Mouse (Mus musculus) liver, embryonic 16.5 days (tissue): Measurements from ENCODE around the gene Defb36. TPM values are rescaled to one million over a fixed set of nuclear protein-coding genes. Genes with fewer than 3 reads are reported as not detected.

Experiments used
- ATAC-seq: fragments of 200-750 bp; cut with Nextera tagmentation; 2 replicates; pipeline ENCODE4 v1.8.0; 2017; ENCODE audit warnings: low read depth, mild to moderate bottlenecking, moderate number of reproducible peaks, moderate library complexity
- H3K27ac ChIP-seq: fragments of 300-500 bp; sonication (generic); 2 replicates; pipeline ENCODE4 v1.5.1; 2014; ENCODE audit warnings: mild to moderate bottlenecking, low read length
- H3K27me3 ChIP-seq: fragments of 300-500 bp; sonication (generic); 2 replicates; pipeline ENCODE4 v1.6.1; 2014; ENCODE audit warnings: low read depth, low read length, mixed read lengths; ENCODE audit not compliant: control insufficient read depth, insufficient read depth
- H3K36me3 ChIP-seq: fragments of 300-500 bp; sonication (generic); 2 replicates; pipeline ENCODE4 v1.6.1; 2014; ENCODE audit warnings: mild to moderate bottlenecking; ENCODE audit not compliant: control insufficient read depth, insufficient read depth
- H3K4me1 ChIP-seq: fragments of 300-500 bp; sonication (generic); 2 replicates; pipeline ENCODE4 v1.6.1; 2014; ENCODE audit warnings: low read depth, low read length, mixed read lengths; ENCODE audit not compliant: control insufficient read depth
- H3K4me2 ChIP-seq: fragments of 300-500 bp; sonication (generic); 2 replicates; pipeline ENCODE4 v1.6.1; 2014; ENCODE audit warnings: low read depth, low read length, mixed read lengths
- H3K4me3 ChIP-seq: fragments of 300-500 bp; sonication (generic); 2 replicates; pipeline ENCODE4 v1.5.1; 2014; ENCODE audit warnings: low read depth, mild to moderate bottlenecking, low read length
- H3K9ac ChIP-seq: fragments of 300-500 bp; sonication (generic); 2 replicates; pipeline ENCODE4 v1.6.1; 2014; ENCODE audit warnings: low read depth, low read length
- H3K9me3 ChIP-seq: fragments of 300-500 bp; sonication (generic); replicated peaks from 2 replicates; pipeline ENCODE4 v1.6.1; 2016; ENCODE audit warnings: low read length; ENCODE audit not compliant: control insufficient read depth
- WGBS: fragments of 180-500 bp; shearing (Covaris S2); extraction: QIAGEN DNeasy Blood & Tissue Kit; methylation state at CpG from one replicate; pipeline ENCODE4 v1.1.7; 2014; ENCODE audit not compliant: insufficient replicate concordance; 5-methylcytosine and 5-hydroxymethylcytosine counted together
- polyA plus RNA-seq: library from polyadenylated mRNA; unstranded; fragments of >200 nt; fragmentation: Nextera tagmentation; extraction: Ambion mirVana; gene quantifications from 2 replicates; pipeline ENCODE4 v1.2.1, GENCODE M21; 2015

The Defb36 gene
- polyA plus RNA-seq, 1 experiment from 2014 or later, result not detected

GRCm38 (mm10) chr2:152628066-152628465 is 23.9 kb downstream of the Defb36 start:
- Histone ChIP-seq H3K27me3 (peaks cover 32% of the 10 kb centered on the region), H3K4me1 (peaks cover 3% of the 10 kb centered on the region)
- no peak for ATAC-seq

GRCm38 (mm10) chr2:152629239-152629638 is 25.1 kb downstream of the Defb36 start:
- no peak overlapping the region for H3K4me3 ChIP-seq
- H3K4me1 ChIP-seq, result peaks cover 3% of the 10 kb centered on the region
- peaks cover 32% of the 10 kb centered on the region for H3K27me3 ChIP-seq
- H3K9ac ChIP-seq, result no peak overlapping the region
- no peaks in the 10 kb centered on the region for H3K36me3 ChIP-seq
- H3K9me3 ChIP-seq, result no peaks in the 10 kb centered on the region
- no peak overlapping the region for H3K4me2 ChIP-seq
- no peak overlapping the region for H3K27ac ChIP-seq
- WGBS, result 35% methylated on average over 3 of the region's 3 CpGs
- ATAC-seq, result no peak

More at GRCm38 (mm10) chr2:152628066-152628465, 23.9 kb downstream of the Defb36 start:
- Histone ChIP-seq H3K36me3 (no peaks in the 10 kb centered on the region), H3K4me3 (no peak overlapping the region), H3K9me3 (no peaks in the 10 kb centered on the region), H3K4me2 (no peak overlapping the region), H3K27ac (no peak overlapping the region), H3K9ac (no peak overlapping the region)
- 29% methylated on average over 17 of the region's 17 CpGs for WGBS

GRCm38 (mm10) chr2:152629904-152630303 is 25.8 kb downstream of the Defb36 start:
- H3K27me3 ChIP-seq, result peaks cover 32% of the 10 kb centered on the region
- no peak overlapping the region for H3K4me2 ChIP-seq
- H3K9me3 ChIP-seq, result no peaks in the 10 kb centered on the region
- no peak overlapping the region for H3K27ac ChIP-seq
- 67% methylated on average over 6 of the region's 6 CpGs for WGBS
- H3K4me1 ChIP-seq, result peaks cover 3% of the 10 kb centered on the region
- ATAC-seq, result no peak
- H3K36me3 ChIP-seq, result no peaks in the 10 kb centered on the region
- H3K9ac ChIP-seq, result no peak overlapping the region
- no peak overlapping the region for H3K4me3 ChIP-seq

GRCm38 (mm10) chr2:152633334-152633733 is 29.2 kb downstream of the Defb36 start:
- no peaks in the 10 kb centered on the region for H3K9me3 ChIP-seq
- H3K4me3 ChIP-seq, result no peak overlapping the region
- no peak for ATAC-seq
- H3K4me1 ChIP-seq, result no peaks in the 10 kb centered on the region
- H3K4me2 ChIP-seq, result no peak overlapping the region
- no peak overlapping the region for H3K9ac ChIP-seq
- no peaks in the 10 kb centered on the region for H3K36me3 ChIP-seq
- 40% methylated on average over 17 of the region's 17 CpGs for WGBS
- peaks cover 5% of the 10 kb centered on the region for H3K27me3 ChIP-seq
- H3K27ac ChIP-seq, result no peak overlapping the region

GRCm38 (mm10) chr2:152634311-152634710 is 30.2 kb downstream of the Defb36 start:
- Histone ChIP-seq H3K4me3 (no peak overlapping the region), H3K9me3 (no peaks in the 10 kb centered on the region), H3K4me2 (no peak overlapping the region), H3K27me3 (no peaks in the 10 kb centered on the region), H3K9ac (no peak overlapping the region), H3K36me3 (no peaks in the 10 kb centered on the region), H3K27ac (no peak overlapping the region), H3K4me1 (no peaks in the 10 kb centered on the region)
- 69% methylated on average over 29 of the region's 29 CpGs for WGBS
- no peak for ATAC-seq

- no peaks in the 10 kb centered on the region for H3K4me1 ChIP-seq
- 49% methylated on average over 23 of the region's 23 CpGs for WGBS
- no peaks in the 10 kb centered on the region for H3K36me3 ChIP-seq
- ATAC-seq, result peak; percentile 56
- no peaks in the 10 kb centered on the region for H3K9me3 ChIP-seq
- H3K27ac ChIP-seq, result peak overlapping the region; percentile 10; the same call in 1 of the 2 replicates
- H3K4me2 ChIP-seq, result no peak overlapping the region
- no peak overlapping the region for H3K9ac ChIP-seq
- no peak overlapping the region for H3K4me3 ChIP-seq
- no peaks in the 10 kb centered on the region for H3K27me3 ChIP-seq
Observed at GRCm38 (mm10) chr2:152636246-152637005, 32.3 kb downstream of the Defb36 start.

GRCm38 (mm10) chr2:152637006-152637322 is 32.8 kb downstream of the Defb36 start:
- WGBS, result 70% methylated on average over 6 of the region's 6 CpGs
- no peak overlapping the region for H3K9ac ChIP-seq
- H3K27me3 ChIP-seq, result no peaks in the 10 kb centered on the region
- no peak overlapping the region for H3K27ac ChIP-seq
- no peak overlapping the region for H3K4me3 ChIP-seq
- no peak for ATAC-seq
- H3K4me2 ChIP-seq, result no peak overlapping the region
- no peaks in the 10 kb centered on the region for H3K36me3 ChIP-seq
- no peaks in the 10 kb centered on the region for H3K9me3 ChIP-seq
- no peaks in the 10 kb centered on the region for H3K4me1 ChIP-seq

- Histone ChIP-seq H3K9ac (no peak overlapping the region), H3K4me3 (no peak overlapping the region), H3K36me3 (no peaks in the 10 kb centered on the region), H3K27ac (no peak overlapping the region), H3K4me2 (no peak overlapping the region), H3K27me3 (no peaks in the 10 kb centered on the region), H3K9me3 (no peaks in the 10 kb centered on the region), H3K4me1 (no peaks in the 10 kb centered on the region)
- ATAC-seq, result no peak
- 75% methylated on average over 4 of the region's 4 CpGs for WGBS
Observed at GRCm38 (mm10) chr2:152637381-152637780, 33.3 kb downstream of the Defb36 start.

- Histone ChIP-seq H3K9ac (no peak overlapping the region), H3K9me3 (no peaks in the 10 kb centered on the region), H3K27ac (no peak overlapping the region), H3K36me3 (no peaks in the 10 kb centered on the region), H3K4me1 (no peaks in the 10 kb centered on the region), H3K4me2 (no peak overlapping the region), H3K4me3 (no peak overlapping the region), H3K27me3 (no peaks in the 10 kb centered on the region)
- ATAC-seq, result no peak
- 53% methylated on average over 6 of the region's 6 CpGs for WGBS
Observed at GRCm38 (mm10) chr2:152638865-152639264, 34.7 kb downstream of the Defb36 start.
